Mouse (Mus musculus) hindlimb bud, embryonic 11.5 days (tissue): ENCODE data around the gene Cfap61.

Source experiments
- DNase-seq: peaks from one replicate; pipeline ENCODE4 v3.0.0-alpha.2; 2012; ENCODE audit warnings: low read depth, low spot score; ENCODE audit errors: extremely low spot score

The Cfap61 gene

DNA sequence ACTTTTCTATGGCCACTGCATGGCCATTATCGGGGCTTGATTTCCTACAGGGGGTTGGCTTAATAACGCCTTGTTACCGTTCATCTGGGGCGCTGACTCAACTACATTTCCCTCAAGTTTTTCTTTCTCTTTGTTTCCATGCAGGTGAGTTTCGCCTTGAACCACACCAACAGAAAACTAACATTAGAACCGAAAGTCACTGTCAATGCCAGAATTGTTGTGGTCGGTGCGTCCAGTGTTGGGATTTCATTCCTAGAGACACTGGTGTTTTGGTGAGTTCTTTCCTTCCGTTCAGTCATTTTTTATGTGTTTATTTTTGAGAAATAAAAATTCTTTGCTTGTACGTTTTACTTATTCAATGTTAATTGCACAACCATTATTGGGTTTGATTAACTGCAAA lies 142.5 kb downstream of the Cfap61 start:
- no peak for DNase-seq

DNA sequence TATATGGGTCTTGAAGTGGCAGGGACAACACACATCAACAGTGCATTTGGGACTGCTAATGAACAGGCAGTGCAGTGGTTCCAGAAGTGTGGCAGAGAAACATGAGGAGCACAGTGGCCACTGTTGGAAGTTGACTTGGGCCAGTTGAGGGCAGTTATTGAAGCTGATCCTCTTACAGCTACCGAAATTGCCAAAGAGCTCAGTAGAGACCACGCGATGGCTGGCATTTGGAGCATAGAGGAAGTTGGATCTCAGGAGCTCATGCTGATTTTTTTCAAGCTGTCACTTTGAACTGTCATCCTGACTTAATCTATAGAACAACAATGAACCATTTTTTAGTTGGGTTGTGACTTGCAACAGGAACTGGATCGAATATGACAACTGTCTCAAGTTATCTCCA lies 145.7 kb downstream of the Cfap61 start:
- no peak for DNase-seq

DNA sequence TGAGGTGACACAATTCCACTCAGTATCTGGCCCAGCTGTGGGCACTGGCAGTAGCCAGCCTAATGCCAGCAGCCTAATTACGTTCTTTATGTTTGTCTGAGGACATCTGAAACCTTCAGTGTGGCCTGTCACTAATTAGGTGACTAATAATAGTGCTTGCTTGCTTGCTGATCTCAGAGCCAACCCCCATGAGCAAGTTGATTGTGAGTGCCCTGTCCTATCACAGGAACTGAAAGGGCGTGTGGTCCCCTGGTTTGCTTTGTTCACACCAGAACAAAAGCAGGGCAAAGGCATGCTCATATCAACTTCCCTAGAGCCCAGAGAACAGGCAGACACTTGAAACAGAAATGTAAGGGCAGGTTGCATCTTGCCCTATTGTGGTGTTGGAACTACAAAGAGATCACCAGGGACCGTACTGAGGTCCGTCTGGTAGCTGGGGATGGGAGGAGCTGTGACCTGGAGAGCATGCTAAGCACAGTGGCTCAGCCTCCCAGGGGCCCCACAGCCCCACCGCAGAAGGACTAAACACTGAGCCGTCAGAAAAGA lies 148.8 kb downstream of the Cfap61 start:
- no peak for DNase-seq

DNA sequence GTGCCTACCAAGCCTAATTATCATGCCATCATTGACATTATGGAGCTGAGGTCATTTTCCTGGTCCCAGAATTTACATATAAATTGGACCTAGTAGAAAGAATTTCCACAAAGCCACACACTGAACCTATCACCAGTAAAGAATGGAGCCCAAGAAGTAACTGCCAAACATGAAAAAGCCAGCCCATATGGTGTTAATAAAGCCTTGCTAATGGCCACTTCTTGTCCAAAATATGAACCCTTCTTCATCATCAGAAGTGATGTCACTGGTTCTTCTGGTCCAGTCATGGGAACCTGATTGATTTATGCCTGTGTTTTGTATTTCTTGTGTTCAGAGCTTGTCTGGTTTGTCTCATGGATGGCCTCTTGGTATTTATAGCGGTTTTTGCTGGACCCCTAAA lies 152.8 kb downstream of the Cfap61 start:
- DNase-seq = no peak

DNA sequence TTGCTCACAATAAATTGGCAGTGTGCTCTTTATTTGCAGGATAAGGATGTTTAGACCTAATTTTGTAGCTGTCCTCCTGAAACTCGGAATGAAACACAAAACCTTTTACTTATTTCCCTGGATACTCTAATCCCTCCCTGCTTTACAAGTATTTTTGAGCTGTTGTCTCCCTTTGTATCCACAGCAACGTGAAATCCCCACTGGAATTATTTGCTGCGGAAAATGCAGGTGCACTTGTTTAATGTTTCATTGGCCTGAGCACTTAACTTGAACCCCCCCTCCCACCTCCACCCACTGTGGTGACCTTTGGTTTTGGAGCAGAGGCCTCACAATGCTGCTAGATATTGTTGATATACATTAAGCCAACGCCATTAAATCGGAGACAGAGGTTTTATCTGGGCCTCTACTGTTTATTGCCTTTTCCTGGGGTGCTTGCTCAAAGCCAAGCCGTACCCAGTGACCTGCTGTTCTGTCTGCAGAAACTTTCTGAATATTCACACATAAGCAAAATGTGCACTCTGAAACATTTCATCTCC lies 154.6 kb downstream of the Cfap61 start:
- no peak for DNase-seq

DNA sequence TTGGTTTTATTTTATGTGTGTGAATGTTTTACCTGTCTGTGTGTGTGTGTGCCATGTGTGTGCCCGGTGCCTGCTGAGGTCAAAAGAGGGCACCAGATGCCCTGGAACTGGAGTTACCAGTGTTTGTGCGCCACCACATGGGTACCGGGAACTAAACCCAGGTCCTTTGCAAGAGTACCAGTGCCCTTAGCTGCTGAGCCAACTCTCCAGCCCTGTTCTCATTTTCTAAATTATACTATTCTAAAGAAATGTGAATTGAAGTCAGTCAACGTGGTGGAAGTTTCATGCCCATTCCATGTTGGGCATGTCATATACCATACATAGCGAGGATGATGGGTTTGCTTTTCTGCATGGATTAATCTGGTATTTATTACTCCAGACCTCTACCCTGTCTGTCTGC lies 162.9 kb downstream of the Cfap61 start:
- no peak for DNase-seq

DNA sequence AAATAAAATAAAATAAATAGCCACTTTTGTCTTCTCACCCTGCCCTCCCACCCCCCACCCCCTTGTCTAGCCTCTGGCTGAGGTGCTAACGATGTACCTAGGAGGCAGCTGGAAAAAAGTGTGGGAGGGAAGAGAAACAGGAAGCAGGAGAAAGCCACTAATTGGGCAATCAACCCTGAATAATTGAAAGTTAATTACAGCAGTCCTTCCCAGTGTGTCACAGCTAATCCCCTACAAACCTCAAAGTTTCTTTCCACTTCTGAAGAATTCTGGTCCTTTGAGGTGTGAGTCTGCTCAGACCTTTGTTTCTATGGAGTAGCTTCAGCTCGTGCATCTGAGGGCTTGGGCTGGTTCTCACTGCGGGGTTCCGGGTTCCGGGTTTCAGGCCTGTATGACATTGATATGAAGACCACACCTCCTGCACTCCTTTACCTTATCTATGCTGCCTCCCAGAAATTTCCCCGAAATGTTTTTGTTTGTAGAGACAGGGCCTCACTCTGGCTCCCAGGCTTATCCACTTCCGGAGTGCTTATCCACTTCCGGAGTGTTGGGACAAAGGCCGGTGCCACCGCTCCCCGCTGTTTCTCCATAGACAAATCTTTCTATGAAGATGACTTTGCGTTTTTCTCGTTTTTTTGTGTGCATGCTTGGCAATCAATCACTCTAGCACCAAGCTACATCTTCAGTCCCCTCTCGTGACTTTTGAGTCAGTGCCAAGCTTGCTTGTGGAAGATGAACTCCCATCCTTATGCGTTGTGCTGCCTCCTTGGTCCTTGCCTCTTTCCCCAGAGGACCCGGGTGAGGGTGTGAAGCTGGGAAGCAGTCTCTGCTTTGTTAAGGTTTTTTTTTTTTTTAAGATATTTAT lies 164.5 kb downstream of the Cfap61 start:
- DNase-seq = no peak

DNA sequence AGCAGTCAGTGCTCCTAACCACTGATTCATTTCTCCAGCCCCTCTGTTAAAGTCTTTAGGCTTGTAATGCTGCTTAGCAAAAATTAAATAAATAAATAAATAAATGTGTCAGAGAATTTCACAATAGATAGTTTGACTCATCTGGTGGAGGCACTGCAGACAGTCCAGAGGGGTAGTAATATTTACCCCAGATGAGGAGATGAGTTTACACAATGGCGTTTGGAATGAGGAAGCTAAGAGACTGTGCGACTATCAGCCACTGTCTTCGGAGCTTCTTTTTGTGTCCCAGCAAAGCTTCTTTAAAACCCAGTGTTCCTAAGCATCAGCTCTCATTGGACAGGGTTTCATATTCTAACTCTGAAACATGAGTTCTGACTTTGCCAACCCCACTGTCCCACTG lies 165.3 kb downstream of the Cfap61 start:
- DNase-seq = no peak

DNA sequence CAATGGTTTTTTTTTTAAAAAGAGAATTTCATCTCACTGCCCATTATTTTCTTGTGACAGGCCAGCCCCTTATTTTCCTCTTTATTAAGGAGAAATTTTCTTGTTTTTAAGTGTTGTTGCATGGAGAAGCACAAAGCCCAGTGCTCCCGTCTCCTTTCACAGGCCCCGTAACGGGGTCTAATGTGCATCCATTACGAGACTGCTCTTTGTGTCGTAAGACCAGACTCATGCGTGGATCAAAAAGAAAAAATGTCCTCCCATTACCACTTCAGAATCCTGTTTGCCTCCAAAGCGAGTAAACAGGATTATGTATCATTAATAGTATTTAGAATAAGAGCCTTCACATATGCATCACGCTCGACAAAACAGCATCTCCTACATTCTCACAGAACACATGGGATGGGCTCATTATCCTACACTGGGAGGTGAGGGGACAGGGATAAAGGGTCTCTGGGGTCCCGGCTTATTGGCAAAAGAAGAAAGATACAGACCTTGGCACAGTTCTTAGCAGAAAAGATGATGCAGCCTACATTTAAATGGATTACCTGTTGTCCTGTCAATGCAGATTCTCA lies 166.0 kb downstream of the Cfap61 start:
- DNase-seq = no peak

DNA sequence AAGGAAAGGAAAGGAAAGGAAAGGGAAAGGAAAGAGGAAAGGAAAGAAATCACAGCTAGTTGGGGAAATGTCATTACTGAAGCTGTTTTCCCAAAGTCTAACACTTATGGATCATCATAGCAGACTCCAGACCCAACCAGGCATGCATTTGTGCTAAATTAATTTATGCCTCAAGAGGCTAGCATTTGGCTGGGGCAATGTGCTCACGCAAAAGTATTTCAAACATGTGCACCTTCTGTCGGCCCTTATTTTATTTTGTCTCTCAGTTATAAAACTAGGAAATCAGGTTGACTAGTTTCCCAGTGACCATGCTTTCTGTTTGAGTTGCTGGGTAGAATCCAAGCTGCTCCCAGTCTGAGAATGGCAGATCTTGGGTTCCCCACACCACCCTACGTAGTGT lies 168.0 kb downstream of the Cfap61 start:
- DNase-seq = no peak

DNA sequence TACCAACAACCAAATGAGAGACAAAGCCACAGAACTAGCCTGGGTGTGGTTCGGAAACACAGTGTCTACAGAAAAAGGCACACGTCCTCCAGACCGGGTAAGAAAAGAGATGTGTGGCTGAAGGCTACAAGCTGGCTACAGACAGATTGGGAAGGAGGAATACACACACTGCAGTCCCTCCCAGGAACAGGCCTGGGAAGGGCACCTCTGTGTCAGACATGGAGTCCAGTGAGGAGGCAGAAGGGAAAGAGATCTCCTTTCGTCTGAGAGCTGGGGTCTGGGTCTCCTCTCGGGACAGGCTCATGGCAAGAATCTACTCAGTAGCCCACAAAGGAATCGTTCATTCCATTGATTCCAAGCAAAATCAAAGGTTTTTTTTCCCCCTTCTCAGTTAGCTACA lies 170.8 kb downstream of the Cfap61 start:
- DNase-seq = no peak

DNA sequence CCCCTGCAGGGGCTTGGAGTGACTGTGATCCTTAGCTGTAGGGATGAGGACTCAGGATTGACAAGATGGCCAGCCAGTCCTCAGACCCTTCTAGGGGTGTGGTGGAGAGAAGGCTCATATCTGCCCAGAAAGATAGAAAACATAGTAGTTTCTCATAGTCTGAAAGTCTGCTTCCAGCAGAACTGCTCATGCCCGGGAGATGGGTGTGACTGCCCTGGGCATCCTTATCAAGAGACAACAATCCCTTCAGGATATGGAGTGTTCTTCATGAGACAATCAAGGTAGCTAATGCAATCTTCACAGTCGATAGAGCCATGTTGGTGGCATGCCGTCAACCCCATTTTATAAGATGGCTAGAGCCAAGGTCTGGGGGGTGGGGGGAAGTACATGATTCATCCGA lies 173.4 kb downstream of the Cfap61 start:
- no peak for DNase-seq

DNA sequence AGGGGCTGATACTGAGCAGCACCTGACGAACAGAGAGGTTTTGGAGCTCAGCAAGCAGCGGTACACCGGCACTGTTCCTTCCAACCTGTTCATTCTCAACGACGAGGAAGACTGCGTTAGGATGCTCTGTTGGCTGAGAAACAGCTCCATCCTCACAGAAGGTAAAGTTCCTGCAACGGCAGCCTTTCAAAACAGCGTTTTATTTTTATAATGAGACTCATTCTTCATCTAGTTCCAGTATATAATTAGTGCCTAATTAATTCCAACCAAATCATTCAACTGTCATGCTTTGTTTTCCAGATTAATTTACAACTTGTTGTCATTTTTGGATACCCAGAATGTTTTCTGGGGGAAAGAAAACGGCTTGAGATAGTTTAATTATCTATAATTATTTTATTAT lies 175.3 kb downstream of the Cfap61 start:
- DNase-seq = no peak

DNA sequence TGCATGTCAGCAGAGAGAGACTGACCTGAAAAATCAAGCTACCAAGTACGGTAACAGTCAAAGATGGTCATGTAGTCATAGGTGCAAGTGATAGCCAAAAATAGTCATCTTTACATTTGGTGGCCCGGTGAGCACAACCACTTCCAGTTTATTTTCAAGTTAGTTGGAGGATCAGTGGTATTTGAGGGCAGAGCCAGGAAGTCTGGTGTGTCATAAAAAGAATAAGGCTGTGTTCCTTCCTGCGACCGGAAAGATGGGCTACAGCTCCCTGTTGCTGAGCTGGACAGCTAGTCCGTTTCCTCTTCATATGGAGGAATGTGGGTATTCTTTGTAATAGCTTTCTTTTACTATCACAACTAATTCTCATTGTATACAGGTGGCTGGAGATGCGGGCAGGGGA lies 181.7 kb downstream of the Cfap61 start:
- no peak for DNase-seq

DNA sequence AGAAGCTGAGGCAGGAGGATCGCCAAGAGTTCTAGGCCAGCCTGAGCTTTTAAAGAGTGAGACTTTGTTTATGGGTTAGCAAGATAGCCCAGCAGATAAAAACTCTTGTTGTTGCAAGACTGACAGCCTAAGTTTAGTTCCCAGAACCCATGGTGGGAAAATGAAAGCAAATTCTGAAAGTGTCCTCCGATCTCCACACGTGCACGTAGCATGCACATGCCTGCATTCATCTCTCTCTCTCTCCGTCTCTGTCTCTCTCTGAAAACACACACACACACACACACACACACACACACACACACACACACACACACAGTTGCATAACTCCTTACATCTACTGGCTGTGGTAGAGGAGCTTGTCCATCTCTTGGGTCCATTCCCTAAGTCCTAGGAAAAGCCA lies 182.1 kb downstream of the Cfap61 start:
- DNase-seq = no peak

DNA sequence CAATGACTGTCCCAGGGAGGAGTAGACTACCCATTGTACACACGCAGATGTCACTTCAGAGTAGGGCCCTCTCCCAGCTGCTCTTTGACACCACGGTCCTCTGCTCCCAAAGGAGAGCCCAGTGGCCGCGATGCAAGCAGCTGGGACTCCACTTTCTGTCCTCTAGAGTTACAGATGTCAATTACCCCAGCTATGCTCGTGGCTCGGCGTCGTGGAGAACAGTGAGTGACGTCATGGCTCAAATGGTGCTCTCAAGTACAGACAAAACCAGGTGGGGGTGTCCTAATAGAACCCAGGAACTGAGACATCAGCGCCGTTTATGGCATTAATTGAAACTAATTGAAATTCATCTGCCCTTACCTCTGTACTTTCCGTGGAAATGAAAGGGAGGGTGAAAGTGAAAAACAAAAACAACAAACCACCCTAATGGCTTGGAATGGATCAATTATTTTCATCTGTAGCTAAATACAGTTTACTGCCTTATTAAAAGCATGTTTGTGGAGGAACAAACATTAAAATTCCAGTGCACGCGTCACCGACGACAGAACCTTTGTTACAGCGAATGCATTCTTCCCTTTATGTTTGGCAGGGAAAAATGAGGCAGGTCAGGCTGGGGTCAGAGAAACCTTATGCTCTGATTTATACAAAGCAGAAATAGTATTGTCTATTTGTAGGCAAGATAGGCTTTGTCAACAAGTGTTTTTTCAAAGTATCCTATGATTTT lies 182.8 kb downstream of the Cfap61 start:
- no peak for DNase-seq

DNA sequence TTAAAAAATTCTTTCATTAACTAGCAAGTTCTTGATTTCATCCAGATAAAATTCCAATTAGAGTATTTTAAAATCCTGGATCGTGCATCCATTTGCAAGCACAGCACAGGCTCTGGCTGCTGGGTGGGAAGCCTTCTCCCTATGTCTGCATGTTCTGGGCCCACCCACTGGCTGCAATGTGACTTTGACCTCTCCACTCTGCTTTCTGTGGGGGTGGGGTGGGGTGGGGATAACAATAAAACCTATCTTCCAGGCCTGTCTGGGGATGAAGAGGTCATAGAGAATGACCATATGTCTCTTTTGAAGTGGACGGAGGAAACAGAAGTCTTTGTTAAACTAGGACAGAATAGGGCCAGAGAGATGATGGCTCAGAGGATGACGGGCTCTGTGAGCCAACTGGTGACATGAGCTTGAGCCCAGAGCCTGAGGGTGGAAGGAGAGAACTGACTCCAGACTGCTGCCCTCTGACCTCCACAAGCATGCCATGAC lies 183.4 kb downstream of the Cfap61 start:
- no peak for DNase-seq

DNA sequence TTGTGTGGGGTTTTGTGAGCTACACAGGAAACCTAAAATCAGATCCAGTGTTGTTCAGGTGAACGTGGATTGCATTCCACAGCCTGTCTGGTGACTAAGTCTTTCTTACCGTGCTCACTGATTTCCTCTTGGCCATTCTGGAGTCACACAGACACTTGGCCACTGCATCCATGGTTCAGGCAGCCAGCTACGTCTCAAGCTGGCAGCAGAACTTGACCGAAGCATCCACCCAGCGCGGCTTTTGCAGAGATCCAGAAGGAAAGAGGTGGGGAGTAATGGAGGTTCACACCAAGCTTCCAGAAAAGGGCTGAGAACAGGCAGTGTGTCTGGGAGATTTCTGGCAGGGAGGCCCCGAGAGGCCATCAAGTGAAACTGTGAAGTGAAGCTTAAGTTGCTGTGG lies 187.0 kb downstream of the Cfap61 start:
- DNase-seq = no peak

DNA sequence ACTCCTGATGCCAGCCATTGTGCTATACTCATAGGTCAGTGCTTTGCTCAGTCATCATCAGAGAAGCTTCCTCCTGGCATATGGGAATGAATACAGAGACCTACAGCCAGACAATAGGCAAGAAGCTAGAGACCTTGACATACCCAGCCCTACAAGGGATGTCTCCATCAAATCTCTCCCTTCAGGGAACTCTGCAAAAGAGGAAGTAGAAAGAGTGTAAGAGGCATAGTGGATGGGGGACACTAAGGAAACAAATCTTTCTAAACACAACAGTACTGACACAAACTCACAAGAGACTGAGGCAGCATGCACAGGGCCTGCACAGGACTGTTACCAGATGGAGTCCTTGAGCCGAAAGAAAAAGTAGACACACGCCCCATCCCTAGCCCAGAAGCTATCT lies 190.5 kb downstream of the Cfap61 start:
- no peak for DNase-seq

DNA sequence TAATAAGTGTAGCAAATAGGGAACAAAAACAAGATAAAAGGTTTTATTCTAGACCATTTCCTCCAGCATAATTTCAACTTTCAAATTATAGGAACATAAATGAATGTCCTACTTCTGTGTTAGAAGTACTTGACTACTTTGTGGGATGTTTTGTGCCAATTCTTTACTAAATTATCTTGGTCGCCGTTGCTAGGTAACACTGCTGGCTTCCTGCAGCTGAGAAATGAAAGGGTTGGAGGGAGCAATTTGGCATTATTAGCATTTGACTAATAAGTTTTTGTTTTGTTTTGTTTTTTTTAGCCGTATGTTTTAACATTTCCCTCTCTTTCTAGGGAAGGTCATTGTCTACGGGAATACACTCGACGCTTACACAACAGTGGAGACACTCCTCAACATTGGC lies 194.0 kb downstream of the Cfap61 start:
- no peak for DNase-seq

DNA sequence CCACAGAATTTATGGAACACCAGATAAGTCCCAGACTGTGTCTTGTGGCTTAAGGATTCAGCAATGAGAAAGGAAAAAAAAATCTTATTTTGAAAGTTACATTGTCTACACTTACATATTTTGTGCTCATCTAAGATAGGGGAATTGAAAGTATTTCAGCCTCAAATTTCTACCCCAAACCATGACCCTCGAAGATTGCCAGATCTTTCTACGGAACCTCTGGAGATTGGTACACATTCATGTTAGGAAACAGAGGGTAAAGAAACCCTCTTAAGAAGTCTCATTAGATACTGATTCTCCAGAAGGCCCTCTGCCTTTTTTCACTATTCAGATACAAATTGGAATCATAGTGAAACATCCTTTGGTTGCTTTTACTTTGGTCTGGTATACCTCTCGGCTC lies 195.9 kb downstream of the Cfap61 start:
- DNase-seq = no peak

DNA sequence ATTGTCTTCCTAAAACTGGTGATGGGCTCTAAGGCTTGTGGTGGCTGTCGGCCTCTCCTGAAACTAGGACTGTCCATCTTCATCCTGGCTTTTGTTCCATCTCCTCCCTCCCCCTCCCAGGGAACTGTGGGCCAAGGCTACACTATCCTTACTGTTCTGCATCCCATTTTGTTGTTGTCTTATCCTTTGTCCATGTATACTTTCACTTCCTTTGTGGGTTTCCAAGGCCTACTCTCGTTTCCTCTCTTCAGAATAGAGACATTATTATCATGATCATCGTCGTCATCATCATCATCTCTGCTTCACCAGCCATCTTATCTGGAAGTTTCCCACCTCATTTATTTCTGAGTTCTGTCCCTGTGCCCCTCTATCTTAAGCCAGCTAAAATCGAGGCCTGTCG lies 199.7 kb downstream of the Cfap61 start:
- no peak for DNase-seq
